Mouse (Mus musculus) left cerebral cortex, adult 2 months (tissue): ENCODE data around the gene Gm281. TPM values are rescaled to one million over a fixed set of nuclear protein-coding genes. Genes with fewer than 3 reads are reported as not detected.
"Not testable (repeated sequence)": the region's sequence is repeated elsewhere in the genome, so short reads cannot be mapped to it uniquely, and the experiment has no call there.

Experiments used
- DNase-seq, 2 experiments: peaks; one replicate each; pipeline ENCODE4 v3.0.0; 2021 to 2022; ENCODE audit warnings: low spot score in 2 of 2, mixed read lengths in 1 of 2; ENCODE audit errors: extremely low spot score in 1 of 2
- H3K27ac ChIP-seq: fragments of 200-600 bp; 2 replicates; pipeline ENCODE4 v1.8.1; 2022
- H3K4me3 ChIP-seq: fragments of 200-600 bp; 2 replicates; pipeline ENCODE4 v1.8.1; 2022
- CTCF ChIP-seq: fragments of 200-600 bp; IDR thresholded peaks from 2 replicates; pipeline ENCODE4 v1.8.1; 2022; ENCODE audit warnings: antibody characterized with exemption, mild to moderate bottlenecking, moderate library complexity
- intact Hi-C: fragments of 180-260 bp; cut with DNase I; formaldehyde crosslinking; loops from one replicate; pipeline ENCODE4 v1.15.1; 2025
- long read RNA-seq, 2 experiments: library from polyadenylated mRNA; stranded (forward); transcript quantifications; one replicate each; pipeline ENCODE4 v2.0.0; 2021; ENCODE audit warnings: borderline mapping rate in 2 of 2
- total RNA-seq, 2 experiments: library from RNA; stranded (reverse); gene quantifications; 2 replicates each; pipeline ENCODE4 v1.2.3; 2021

Gm281 gene
- total RNA-seq, result not detected
- long read RNA-seq, experiment 1, result 0 reads
- long read RNA-seq, experiment 2, result 0 reads

DNA sequence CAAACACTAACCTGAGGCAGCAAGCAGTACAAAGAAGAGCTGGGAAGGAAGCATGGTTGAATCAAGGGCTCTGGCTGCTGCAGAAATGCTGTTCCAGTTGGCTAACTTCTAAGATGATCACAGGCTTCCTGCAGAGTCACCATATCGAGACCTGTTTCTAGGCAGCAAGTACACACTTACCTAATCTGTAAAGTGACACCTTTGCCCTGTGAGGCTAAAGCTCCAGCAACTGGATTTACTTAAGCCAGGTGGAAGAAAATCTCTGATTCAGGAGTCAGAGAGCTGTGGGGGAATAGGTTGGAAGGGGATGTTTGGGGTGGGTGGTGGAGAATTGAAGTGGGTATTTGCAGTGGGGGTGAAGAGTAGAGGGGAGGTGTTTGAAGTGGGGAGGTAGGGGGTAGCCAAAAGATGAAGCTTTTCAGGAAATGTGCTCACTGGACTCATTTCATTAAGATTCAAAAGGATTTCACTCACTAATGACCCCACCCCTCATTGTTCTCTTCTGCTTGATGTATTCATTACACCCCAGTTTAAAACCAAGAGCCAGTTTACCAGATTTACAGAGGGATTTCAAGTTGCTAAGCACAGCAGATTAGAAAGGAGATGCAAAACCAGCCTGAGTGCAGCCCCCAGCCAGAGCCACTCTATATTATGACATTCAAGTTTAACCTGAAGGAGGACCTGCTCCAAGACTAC, at the start of gene Gm281:
Gm281 (minus strand) TSS at position 92 of the 696 bp plus-strand sequence.
- DNase-seq, result no peak
- H3K4me3 ChIP-seq, result no peak within 1 kb of the TSS
- TF ChIP-seq CTCF, result no peak
- no peak within 1 kb of the TSS for H3K27ac ChIP-seq
- intact Hi-C loops, result loop anchor here (5.0 to 10.0 kb wide), 3 partner anchors 457 to 717 kb away; no protein-coding TSS in a partner anchor

DNA sequence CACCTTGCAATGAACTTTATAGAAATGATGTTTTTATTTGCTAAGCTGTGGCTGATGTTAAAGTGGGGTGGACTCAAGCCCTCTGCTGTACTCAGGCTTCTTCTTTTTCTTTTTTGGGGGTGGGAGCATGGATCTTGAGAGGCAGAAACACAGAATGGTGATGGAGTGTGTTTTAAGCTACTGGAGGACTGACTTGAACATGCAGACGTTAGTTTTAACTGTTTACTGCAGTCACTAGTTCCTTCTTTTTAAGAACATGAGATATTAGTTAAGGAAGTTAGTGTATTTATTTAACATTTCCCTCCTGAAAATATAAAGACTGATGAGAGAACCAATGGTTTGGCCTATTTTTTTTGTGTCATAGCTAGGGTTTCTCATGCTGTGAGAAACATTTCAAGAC, 49.2 kb upstream of the Gm281 start:
- no peak for DNase-seq
- TF ChIP-seq CTCF, result no peak
- intact Hi-C loops, result no loop called here
- no peak overlapping the region for H3K4me3 ChIP-seq
- H3K27ac ChIP-seq, result no peak overlapping the region

- no peak overlapping the region for H3K4me3 ChIP-seq
- DNase-seq, result no peak
- no peak for TF ChIP-seq CTCF
- intact Hi-C loops, result no loop called here
- H3K27ac ChIP-seq, result no peak overlapping the region
These were observed 48.2 kb upstream of the Gm281 start for GRCm38 (mm10) chr14:13962476-13962875.

GRCm38 (mm10) chr14:13961401-13962112, 47.3 kb upstream of the Gm281 start, which contains the start of the genes Atxn7 and Thoc7:
Gene Atxn7, plus strand, starts transcription at chr14:13961440.
Gene Thoc7, minus strand, starts transcription at chr14:13961852.
- no peak for TF ChIP-seq CTCF
- Histone ChIP-seq H3K4me3 (peak within 1 kb of the TSS; percentile 84), H3K27ac (peak within 1 kb of the TSS; percentile 89)
- DNase-seq, result peak; percentile 40 to 41
- intact Hi-C loops, result loop anchor here (2.0 kb wide), 1 partner anchor 137 kb away; no protein-coding TSS in a partner anchor

GRCm38 (mm10) chr14:13960482-13961325, 46.4 kb upstream of the Gm281 start:
- peak; percentile 67 to 68 for DNase-seq
- intact Hi-C loops, result loop anchor here (1.0 to 2.0 kb wide), 2 partner anchors 53 to 138 kb away; no protein-coding TSS in a partner anchor

DNA sequence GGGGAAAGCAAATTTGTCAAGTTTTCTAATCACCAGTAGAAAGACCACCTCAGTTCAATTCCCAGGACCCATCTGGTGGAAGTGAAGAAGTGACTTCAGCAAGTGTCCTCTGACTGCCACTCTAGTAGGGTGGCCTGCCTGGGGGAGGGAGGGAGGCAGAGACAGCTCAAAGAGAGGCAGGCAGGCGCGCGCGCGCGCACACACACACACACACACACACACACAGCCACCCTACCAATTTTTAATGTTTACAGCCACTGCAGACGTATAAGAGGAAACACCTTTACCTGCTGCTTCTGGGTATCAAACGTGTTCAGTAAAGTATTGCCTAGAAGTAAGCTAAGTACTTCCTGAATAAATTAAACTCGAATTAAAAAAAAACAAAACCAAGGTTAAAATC, 45.8 kb upstream of the Gm281 start:
- H3K4me3 ChIP-seq, result peak overlapping the region; percentile 84
- intact Hi-C loops, result loop anchor here (1.0 to 2.0 kb wide), 2 partner anchors 53 to 139 kb away; no protein-coding TSS in a partner anchor
- no peak for TF ChIP-seq CTCF
- peak overlapping the region; percentile 89 for H3K27ac ChIP-seq
- DNase-seq, result peak in 1 of 2 experiments; percentile 22

More at GRCm38 (mm10) chr14:13960482-13961325, 46.4 kb upstream of the Gm281 start:
- TF ChIP-seq CTCF, result no peak
- peak overlapping the region; percentile 89 for H3K27ac ChIP-seq
- peak overlapping the region; percentile 84 for H3K4me3 ChIP-seq

DNA sequence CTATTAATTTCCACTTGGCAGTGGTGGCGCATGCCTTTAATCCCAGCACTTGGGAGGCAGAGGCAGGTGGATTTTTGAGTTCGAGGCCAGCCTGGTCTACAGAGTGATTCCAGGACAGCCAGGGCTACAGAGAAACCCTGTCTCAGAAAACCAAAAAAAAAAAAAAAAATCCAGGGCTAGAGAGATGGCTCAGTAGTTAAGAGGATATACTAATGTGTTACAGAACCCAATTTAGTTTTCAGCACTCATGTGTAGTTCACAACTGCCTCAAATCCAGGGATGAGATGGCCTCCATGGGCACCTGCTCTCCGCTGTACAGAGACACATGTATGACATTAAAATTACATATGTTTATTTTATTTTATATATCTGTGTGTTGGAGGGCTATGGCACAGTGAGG, 37.9 kb upstream of the Gm281 start:
- DNase-seq, intact Hi-C loops, H3K4me3 ChIP-seq, H3K27ac ChIP-seq: not testable (repeated sequence)

DNA sequence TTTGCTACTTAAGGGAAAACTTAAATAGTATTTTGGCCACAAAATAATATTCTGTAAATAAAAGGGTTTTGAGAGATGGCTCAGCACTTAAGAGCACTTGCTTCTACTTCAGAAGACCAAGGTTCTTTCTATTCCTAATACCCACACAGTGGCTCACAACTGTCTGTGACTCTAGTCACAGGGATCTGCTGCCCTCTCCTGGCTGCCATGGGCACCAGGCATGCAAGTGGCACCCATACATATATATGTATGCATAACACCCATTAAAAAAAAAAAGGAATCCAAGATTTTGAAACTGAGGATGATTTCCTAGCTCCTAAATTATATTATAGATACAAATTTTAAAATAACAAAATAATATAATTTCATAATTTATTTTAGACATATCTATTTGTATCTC, 36.1 kb upstream of the Gm281 start:
- no peak overlapping the region for H3K4me3 ChIP-seq
- peak in 1 of 2 experiments; percentile 24 for DNase-seq
- no peak overlapping the region for H3K27ac ChIP-seq
- TF ChIP-seq CTCF, result peak; percentile 55
- intact Hi-C loops, result no loop called here

- no peak overlapping the region for H3K4me3 ChIP-seq
- intact Hi-C loops, result no loop called here
- TF ChIP-seq CTCF, result no peak
- no peak overlapping the region for H3K27ac ChIP-seq
- DNase-seq, result no peak
These were observed 34.1 kb upstream of the Gm281 start for GRCm38 (mm10) chr14:13948345-13948744.

- TF ChIP-seq CTCF, result no peak
- DNase-seq, result no peak
- intact Hi-C loops, result no loop called here
- no peak overlapping the region for H3K27ac ChIP-seq
- no peak overlapping the region for H3K4me3 ChIP-seq
These were observed 30.4 kb upstream of the Gm281 start for GRCm38 (mm10) chr14:13944686-13945085.

DNA sequence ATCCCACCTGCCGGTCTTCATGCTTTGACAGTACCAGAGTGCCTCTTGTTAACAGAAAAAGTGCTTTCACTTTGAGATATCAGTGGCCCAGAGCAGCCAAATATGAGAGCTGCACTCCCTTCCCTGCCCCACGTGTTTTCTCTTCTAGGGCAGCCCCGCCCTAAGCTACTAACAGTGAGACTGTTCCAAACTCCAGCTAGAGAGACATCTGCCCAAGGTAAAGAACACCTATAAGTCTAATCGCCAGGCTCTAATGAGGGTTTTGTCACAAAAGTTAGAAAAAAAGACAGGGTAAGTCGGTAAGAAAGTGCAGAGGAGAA, 19.7 kb upstream of the Gm281 start:
- no peak overlapping the region for H3K27ac ChIP-seq
- TF ChIP-seq CTCF, result no peak
- no peak overlapping the region for H3K4me3 ChIP-seq
- intact Hi-C loops, result no loop called here
- DNase-seq, result no peak
